Mouse (Mus musculus): ENCODE measurements around the gene Rab13. TPM values are rescaled to one million over a fixed set of nuclear protein-coding genes. Genes with fewer than 3 reads are reported as not detected.

Gene Rab13
- polyA plus RNA-seq (2012; rRNA removed) = 6.4 and 7.3 TPM in 2 replicates

DNA sequence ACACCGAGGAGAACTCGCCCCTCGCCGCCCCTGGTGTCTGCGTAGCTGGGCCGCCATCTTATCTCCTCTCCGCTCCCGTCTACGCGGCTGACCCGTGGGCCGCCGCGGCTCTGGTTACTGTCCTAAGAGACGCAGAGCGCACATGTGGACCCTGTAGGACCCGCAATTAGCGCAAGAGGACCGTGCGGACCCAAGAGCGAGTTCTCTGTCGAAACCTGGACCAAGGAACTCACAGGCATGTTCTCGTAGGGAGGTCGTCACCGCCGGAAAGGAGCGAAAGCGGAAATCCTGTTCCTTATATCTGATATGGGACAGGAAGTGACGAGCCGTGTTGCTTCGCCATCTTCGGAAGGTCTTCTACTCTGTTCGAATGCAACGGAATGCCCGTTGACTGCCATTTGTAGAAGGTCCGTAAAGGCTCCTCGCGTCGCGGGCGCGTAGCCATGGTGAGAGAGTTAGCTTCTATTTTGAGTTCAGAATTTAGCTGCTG, at the start of gene Rab13, which contains the start of gene Rps27:
Gene Rab13, plus strand, starts transcription at position 319 of the 490 bp plus-strand sequence.
Gene Rps27, minus strand, starts transcription at position 275 of the 490 bp plus-strand sequence.

GRCm38 (mm10) chr3:90231507-90232333, 18.2 kb downstream of the Rab13 start, which contains the start of gene Jtb:
Jtb (plus strand) TSS chr3:90231597.

GRCm38 (mm10) chr3:90242984-90243775, 29.7 kb downstream of the Rab13 start, which contains the start of gene Creb3l4:
Creb3l4 (minus strand) TSS chr3:90243512.

DNA sequence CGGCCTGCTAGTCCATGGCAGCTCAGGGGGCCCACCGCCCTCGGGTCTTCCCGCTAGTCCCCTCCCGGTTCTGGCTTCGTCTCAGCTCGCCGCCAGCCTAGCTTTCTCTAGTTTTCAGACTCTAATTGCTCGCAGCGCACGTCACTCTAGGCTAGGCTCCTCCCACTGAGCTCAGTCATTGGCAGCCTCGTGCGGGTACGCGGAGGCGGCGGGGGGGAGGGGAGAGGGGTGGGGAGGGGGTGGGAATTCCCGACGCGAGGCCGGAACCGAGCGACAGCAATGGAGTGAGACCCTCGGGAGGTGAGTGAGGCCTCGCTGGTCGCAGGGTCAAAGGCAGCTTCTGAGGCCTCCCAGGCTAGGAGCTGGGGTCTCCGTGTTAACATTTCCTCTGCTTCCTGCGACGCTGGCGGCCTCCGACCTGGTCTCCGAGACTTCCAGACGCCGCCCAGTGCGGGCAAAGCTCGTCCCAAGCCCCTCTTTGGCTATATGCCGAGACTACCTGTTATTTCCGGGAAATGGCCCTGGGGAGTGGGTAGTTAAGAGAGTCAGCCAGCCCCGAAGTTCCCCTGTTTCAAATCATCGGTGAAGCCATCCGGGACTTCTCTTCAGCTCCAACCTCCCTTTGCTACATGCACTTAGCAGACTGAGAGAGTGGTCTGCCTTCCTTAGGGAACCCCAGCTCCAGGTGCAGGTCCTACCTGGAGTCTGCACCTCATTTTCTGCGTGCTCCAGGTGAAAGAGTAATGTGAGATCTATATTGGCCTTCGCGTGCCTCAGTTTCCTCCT, 34.7 kb downstream of the Rab13 start, which contains the start of gene Slc39a1:
Gene Slc39a1, plus strand, starts transcription at position 213 of the 786 bp plus-strand sequence.

GRCm38 (mm10) chr3:90253653-90254418, 40.3 kb downstream of the Rab13 start, which contains the start of gene Crtc2:
Crtc2 (plus strand) TSS chr3:90254163.

GRCm38 (mm10) chr3:90265034-90265931, 51.8 kb downstream of the Rab13 start, which contains the start of gene Dennd4b:
Dennd4b (plus strand) TSS chr3:90265185.

Other genes with a start within 250 kb of the Rab13 start
- gene Hax1, start 214.9 kb upstream of the Rab13 start, polyA plus RNA-seq (2012; rRNA removed) = 18.0 and 23.4 TPM in 2 replicates
- 16.8 and 21.8 TPM in 2 replicates for gene 4933434E20Rik, start 162.1 kb upstream of the Rab13 start, polyA plus RNA-seq (2012; rRNA removed)
- gene Ubap2l, start 161.1 kb upstream of the Rab13 start, polyA plus RNA-seq (2012; rRNA removed) = 64.1 and 73.2 TPM in 2 replicates
- 88.0 and 102 TPM in 2 replicates for gene Tpm3, start 141.0 kb upstream of the Rab13 start, polyA plus RNA-seq (2012; rRNA removed)
- 0.16 and 0.33 TPM in 2 replicates for gene Nup210l, start 109.6 kb upstream of the Rab13 start, polyA plus RNA-seq (2012; rRNA removed)
- 535 and 754 TPM in 2 replicates for gene Rps27, start within 50 bp of the Rab13 start, polyA plus RNA-seq (2012; rRNA removed)
- 106 and 118 TPM in 2 replicates for gene Jtb, start 17.9 kb downstream of the Rab13 start, polyA plus RNA-seq (2012; rRNA removed)
- 37.6 and 37.8 TPM in 2 replicates for gene Creb3l4, start 29.8 kb downstream of the Rab13 start, polyA plus RNA-seq (2012; rRNA removed)
- 111 and 113 TPM in 2 replicates for gene Slc39a1, start 34.5 kb downstream of the Rab13 start, polyA plus RNA-seq (2012; rRNA removed)
- 39.7 and 47.5 TPM in 2 replicates for gene Crtc2, start 40.5 kb downstream of the Rab13 start, polyA plus RNA-seq (2012; rRNA removed)
- gene Dennd4b, start 51.5 kb downstream of the Rab13 start, polyA plus RNA-seq (2012; rRNA removed) = 11.9 and 15.7 TPM in 2 replicates
- 12.9 and 16.4 TPM in 2 replicates for gene Gatad2b, start 79.5 kb downstream of the Rab13 start, polyA plus RNA-seq (2012; rRNA removed)
- 11.7 and 12.2 TPM in 2 replicates for gene Slc27a3, start 176.2 kb downstream of the Rab13 start, polyA plus RNA-seq (2012; rRNA removed)
- gene Ints3, start 219.9 kb downstream of the Rab13 start, polyA plus RNA-seq (2012; rRNA removed) = 24.1 and 28.2 TPM in 2 replicates

All from colon, adult 2 months (tissue).